Mouse (Mus musculus) cortical plate, adult 2 months (tissue): ENCODE data around the gene L3mbtl4.

Experiments
- CTCF ChIP-seq: fragments of 200-500 bp; IDR thresholded peaks from 2 replicates; pipeline ENCODE4 v1.5.1; 2011; ENCODE audit warnings: mild to moderate bottlenecking, control low read depth, low read length; ENCODE audit not compliant: insufficient read depth; ENCODE audit errors: extremely low read depth
- POLR2A ChIP-seq: fragments of 200-500 bp; IDR thresholded peaks from 2 replicates; pipeline ENCODE4 v1.6.1; 2011; ENCODE audit warnings: mild to moderate bottlenecking, low read length, control low read depth; ENCODE audit not compliant: insufficient read depth; ENCODE audit errors: extremely low read depth

- TF ChIP-seq CTCF (no peak), POLR2A (no peak)
Measured at GRCm38 (mm10) chr17:68273954-68274353, 357 bp downstream of the L3mbtl4 start.
